In the genomic region with DNA sequence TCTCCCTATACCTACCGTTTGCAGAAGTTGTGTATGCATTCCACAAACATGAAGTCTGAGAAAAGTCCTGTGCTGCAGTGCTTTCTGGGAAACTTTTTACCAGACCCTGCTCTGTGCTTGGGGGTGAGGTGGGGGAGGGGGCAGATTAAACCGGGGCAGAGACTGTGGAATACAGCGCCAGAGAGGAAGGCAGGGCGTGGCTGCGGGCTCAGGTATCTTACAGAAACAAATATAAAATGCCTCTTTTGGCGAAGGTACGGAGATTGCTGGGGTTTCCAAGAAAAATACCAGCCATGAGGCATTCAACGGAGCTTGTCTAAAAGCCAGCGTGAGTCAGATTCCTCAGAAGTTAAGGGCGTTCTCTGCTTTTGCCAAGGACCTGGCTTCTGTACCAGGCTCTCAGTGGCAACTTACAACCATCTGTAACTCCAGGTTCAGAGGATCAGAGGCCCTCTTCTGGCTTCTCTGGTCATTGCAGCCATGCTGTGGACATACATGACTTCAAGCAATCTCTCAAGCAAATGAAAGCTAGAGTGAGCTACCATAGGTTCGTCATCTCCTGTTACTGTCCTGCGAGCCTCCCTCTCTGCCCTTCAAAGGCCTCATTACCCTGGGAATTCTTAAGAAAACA, we compare ENCODE assay signal across 8 mouse cellular contexts. TPM values are rescaled to one million over a fixed set of nuclear protein-coding genes. Genes with fewer than 3 reads are reported as not detected.
A peak's percentile ranks its signal among the peaks of the same experiment; 100 is the strongest.
DNase-seq lines count a peak whose midpoint lies in the region; ATAC-seq and TF ChIP-seq lines count a peak whose summit lies in the region.

No protein-coding gene starts in this region.

- H3K4me2 ChIP-seq in intestine, postnatal 0 days (replicated peaks; ENCODE audit: low read depth), result peak overlapping the region; percentile 82

- no peak overlapping the region for H3K9ac ChIP-seq in intestine, postnatal 0 days (ENCODE audit: low read depth, low read length)

- H3K27me3 ChIP-seq in intestine, postnatal 0 days (replicated peaks; ENCODE audit: control insufficient read depth, insufficient read depth, low read length), result no peaks in the 10 kb centered on the region

- no peak overlapping the region for H3K4me3 ChIP-seq in layer of hippocampus, adult 2 months
- H3K4me3 ChIP-seq in intestine, postnatal 0 days (ENCODE audit: low read depth, low read length), result no peak overlapping the region

- peak in 1 of 2 experiments; percentile 39 for DNase-seq in layer of hippocampus, adult 2 months (ENCODE audit: low spot score in 2 of 2)
- no peak for DNase-seq in layer of hippocampus, adult 9-10 months (ENCODE audit: low spot score)
- DNase-seq in NIH3T3 (ENCODE audit: low read depth), result peak; percentile 58
- DNase-seq in cerebellum, postnatal 4 days (ENCODE audit: low spot score in 2 of 2), result peak; percentile 32 to 54
- peak; percentile 67 for DNase-seq in lung, postnatal 36 days
- DNase-seq in yolk sac, embryonic 10.5 days (ENCODE audit: low spot score), result peak; percentile 67
- no peak for DNase-seq in ovary, postnatal 10 days (ENCODE audit: low spot score)

- peak; percentile 70 for TF ChIP-seq CTCF in layer of hippocampus, adult 2 months (conservative IDR thresholded peaks at IDR 0.05)
- peak; percentile 67 for TF ChIP-seq CTCF in intestine, postnatal 0 days (IDR thresholded peaks at IDR 0.05; ENCODE audit: low read depth)

- no peak; the same call in 1 of the 2 replicates for ATAC-seq in intestine, postnatal 0 days

- no peaks in the 10 kb centered on the region for H3K9me3 ChIP-seq in intestine, postnatal 0 days (ENCODE audit: control insufficient read depth)

- 45% methylated on average over 12 of the region's 12 CpGs for WGBS in intestine, postnatal 0 days

- no peaks in the 10 kb centered on the region for H3K36me3 ChIP-seq in intestine, postnatal 0 days (ENCODE audit: control insufficient read depth, insufficient read depth)

- 0 out of 2 replicates have a peak, but pooled peaks cover 4% of the 10 kb centered on the region for H3K4me1 ChIP-seq in intestine, postnatal 0 days (replicated peaks; ENCODE audit: control insufficient read depth, insufficient read depth, low read length)

- H3K27ac ChIP-seq in layer of hippocampus, adult 2 months, result no peak overlapping the region
- H3K27ac ChIP-seq in intestine, postnatal 0 days (ENCODE audit: low read depth, low read length), result peak overlapping the region; percentile 57

RNA-seq across cellular contexts. Expression of a gene that starts 1.3 kb away (rescaled TPM):
- total RNA-seq in layer of hippocampus, adult 2 months (2021), result 10 to 100 TPM; 69.5 to 72.1 TPM
- polyA plus RNA-seq in intestine, postnatal 0 days (2015; fragmentation: Nextera tagmentation; extraction: Ambion mirVana), result 4.5 and 5.3 TPM in 2 replicates

Comparison
In these comparisons a context has a peak if more than half of its experiments do, and no peak if none do; other contexts are left out.
1. DNase-seq: peak in NIH3T3 (single experiment), cerebellum, postnatal 4 days (2 of 2), lung, postnatal 36 days (single experiment) and yolk sac, embryonic 10.5 days (single experiment); none in layer of hippocampus, adult 9-10 months (single experiment) and ovary, postnatal 10 days (single experiment).